Mouse (Mus musculus): ENCODE measurements around the gene Gm42791.

Gene Gm42791

DNA sequence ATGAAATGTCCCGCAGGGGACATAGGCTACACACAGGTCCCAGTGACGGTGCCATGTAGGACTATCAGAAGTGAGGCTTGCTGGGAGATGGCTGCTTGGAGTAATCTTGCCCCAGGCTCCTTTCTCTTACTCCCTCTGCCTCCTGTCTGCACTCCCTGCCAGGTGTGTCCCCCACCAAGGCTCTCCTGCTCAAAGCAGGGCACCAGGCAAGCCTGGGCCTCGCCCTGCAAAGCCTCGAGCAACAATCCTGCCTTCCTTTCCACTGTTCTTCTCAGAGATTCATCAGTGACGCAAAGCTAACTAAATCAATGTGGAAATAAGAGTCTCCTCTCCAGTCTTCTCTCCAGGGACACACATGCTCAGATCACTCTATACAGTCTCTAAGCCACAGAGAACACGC is 78.2 kb downstream of the Gm42791 start:
- DNase-seq = no peak

DNA sequence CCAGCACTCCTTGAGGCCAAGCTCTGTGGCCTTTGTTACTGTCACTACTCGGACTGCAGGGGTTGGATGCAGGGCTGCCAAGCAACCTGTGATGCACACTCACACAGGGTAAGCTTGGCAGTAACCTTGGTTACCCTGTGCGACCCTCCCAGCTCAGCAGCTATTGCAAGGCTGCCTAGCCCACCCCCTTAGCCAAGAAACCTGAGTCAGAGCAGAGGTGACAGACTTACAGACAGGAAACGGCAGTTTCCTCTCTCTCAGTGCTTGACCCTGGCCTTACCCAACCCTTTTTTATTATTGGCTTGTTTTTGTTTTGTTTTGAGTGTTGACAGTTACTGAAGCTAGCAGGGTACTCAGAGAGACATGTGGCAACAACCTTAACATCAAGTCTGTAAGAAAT is 82.7 kb downstream of the Gm42791 start:
- DNase-seq = no peak

DNA sequence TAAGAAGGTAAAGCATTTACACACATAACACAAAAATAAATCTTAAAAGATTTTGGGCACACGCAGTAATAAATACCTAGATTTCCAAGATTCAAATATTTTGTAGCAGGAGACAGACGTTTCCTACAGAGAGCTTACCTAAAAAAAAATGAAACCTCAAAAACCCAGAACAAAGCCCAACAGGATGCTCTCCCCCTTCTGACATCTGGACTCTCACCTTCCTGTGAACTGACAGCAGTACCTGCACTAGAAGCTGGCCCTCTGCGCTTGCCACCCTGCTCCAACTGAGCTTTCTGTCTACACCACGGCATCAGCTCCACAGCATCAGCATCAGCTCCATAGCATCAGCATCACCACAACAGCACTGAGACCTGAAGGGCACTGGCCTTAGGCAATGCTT is 84.9 kb downstream of the Gm42791 start:
- no peak for DNase-seq

DNA sequence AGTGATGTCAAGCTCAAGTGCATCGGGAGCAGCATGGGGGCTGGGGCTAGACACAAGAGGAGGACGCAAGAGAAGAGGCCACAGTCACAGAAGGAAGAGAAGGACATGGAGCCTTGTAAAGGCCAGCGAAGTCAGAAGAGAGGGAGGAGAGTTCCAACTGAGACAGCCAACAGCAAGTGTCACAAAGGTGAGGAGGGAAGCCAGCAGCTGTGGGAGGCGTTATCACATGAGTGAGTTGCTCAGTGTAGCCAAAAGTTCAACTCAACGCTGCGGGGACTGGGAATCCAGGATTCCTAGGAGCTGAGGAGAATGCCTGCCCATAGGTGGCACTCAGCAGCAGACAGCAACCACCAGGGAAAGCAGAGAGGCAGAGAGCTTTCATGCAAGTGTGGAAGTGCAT is 85.5 kb downstream of the Gm42791 start:
- no peak for DNase-seq

DNA sequence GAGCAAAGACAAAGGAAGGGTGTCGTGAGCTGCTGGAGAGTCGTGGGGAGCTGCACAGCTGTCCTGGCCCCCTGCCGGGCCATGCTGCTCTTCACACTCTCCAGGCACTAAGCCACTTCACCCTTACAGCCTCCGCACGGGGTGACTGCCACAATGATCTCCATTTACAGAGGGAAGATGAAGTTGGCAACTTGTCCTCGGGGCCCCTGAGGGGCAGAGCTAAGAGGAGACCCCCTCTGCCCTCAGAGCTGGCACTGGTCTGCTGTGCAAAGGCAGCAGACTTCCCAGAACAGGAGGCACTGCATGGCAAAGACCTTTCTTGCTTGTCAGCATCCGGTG is 85.9 kb downstream of the Gm42791 start:
- DNase-seq = no peak

DNA sequence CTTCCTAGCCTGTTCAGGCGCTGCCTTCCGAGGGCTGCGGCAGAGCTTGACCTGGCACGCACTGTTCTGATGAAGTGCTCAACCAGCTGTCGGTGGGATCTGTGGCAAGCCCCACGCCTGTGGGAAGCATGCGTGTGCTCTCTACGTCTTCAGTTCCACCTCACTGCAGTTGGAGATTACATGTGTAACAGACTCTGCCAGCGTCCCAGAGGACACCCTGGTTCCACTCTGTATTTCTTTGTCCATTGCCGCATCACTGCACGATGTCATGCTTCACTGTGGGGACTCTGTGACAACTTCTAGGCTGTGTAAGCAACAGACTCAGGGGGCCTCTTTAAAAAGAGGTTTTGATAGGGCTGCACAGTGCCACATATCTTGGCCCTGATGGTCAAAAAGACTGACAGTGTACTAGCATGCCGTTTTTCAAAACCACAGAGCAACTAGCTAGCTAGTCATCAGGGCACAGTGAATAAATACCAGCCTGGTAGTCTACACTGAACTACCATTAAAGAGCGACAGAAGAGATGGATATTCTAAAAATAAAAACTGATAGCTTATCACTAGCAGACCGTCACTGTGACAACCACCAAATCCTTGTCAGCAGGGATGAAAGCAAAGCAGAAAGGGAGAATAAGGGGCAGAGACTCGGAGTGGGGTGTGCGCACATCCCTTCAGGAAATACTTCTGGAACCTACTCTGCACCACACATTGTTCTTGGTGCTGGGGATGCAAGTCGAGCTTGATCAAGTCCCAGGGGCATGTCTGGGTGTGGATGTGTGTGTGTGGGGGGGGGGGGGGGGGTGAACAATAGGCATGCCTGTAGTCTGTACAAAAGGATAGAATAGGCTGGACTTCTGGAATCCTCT is 86.5 kb downstream of the Gm42791 start:
- DNase-seq = no peak

DNA sequence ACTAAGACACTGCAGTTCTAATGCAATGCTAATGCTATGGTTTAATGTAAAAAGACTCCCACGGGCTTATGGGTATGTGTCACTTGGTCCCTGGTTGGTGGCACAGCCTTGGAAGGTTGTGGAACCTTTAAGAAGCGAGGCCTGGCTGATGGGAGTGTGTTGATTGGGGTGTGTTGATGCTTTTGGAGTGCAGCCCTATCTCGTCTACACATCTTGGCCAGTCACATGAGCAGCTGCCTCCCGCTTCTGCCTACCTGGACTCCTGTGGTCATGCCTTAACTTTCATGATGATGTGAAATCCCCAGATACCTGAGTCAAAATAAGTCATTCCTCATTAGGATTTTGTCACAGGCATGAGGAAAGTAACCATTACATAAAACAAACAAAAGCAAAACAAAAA is 88.6 kb downstream of the Gm42791 start:
- no peak for DNase-seq

DNA sequence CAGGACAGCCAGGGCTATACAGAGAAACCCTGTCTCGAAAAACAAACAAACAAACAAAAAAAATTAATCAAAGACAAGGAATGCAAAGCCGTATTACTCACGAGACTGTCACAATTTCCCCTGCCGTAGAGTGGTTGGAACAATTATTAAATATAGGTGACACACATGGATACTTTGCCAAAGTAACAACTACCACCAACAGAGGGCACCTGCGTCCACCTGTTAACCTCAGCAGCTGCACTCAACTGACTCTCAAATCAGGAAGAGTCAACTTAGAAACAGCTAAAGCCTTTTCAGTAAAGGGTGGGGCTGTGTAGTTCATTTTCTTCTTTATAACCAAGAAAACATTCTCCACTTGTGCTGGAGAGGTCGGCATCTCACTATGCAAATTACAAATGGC is 90.1 kb downstream of the Gm42791 start:
- DNase-seq = peak; percentile 41 to 45

DNA sequence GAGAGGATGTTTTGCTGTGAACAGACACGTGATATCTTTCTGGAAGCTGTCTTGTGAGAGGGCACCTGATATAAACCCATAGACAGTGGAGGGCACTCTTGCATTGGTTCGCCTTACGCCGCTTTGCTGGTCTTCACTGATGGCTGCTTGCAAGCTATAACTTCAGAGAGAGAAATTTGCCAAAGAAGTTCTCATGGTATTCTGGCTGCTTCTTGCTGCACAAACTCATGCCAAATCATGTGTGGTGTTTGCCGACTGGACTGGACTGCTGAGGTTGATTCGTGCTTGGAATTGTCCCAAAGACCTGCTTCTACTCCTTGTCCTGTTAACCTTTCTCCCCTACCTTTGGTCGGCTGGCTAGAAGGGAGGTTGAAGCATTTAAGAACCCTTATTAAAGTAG is 95.6 kb downstream of the Gm42791 start:
- DNase-seq = no peak

DNA sequence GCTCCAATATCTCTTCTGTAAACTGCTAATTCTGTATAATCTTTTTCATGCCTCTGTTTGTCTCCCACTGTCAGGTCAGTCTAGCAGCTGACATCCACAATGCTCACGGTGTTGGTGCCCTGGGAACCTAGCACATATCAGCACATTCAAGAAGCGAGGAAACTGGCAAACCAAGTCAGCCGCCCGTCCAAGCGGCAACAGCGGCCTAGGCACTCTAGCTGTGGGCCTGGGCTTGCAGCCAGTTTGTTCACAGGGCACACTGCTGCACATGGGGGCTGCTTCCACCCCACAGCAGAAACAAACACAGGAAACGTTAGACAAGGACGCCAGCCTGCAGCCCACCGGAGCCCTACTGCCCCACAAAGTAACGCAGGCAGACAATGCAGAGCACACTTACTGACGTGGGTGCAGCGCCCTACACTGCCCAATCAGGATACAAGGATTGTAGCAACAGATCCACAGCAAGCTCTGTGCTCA is 97.0 kb downstream of the Gm42791 start:
- DNase-seq = no peak

DNA sequence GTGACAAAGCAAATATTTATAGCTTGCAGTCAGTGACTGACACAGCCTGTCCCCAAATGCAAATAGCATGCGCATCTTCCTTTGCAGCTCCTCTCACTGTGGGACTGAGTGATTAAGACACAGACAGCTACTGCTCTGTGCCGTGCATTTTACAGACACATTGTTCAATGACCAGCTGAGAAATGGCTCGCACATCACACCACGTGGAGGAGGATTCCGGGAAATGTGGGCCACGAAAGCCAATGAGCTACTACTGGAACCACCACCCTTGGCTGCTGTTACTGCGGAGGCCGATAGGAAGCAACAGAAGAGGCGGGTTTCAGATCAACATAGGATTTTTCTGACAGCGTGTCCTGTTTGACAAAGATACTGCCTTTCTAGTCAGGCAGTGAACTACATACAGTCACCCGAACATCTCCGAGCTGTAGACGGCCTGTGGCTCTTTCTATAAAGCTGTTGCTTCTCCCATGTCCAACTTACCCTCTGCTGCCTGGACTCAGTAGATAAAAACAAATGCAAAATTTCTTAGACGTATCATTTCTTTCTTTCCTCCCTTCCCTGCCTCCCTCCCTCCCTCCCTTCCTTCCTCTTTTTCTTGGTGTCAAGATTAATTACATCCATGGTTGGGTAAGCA is 97.8 kb downstream of the Gm42791 start:
- no peak for DNase-seq

DNA sequence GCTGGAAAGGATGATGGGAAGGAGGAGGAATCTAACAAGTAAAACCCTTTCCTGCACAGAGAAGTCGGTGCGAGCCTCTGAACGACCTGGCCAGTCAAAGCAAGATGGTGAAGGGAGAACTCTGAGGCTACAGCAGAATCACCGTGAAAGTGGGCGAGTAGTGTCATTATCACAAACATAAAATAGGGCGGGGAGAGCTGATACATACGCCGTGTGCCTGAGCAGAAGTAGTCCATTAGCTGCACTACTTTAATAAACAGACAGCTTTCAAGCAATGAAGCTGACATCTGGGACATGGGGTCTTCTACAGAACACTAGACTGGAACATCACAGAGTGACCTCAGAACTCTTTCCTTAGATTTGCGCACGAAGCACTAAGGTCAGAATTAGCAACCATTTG is 98.4 kb downstream of the Gm42791 start:
- DNase-seq = no peak

DNA sequence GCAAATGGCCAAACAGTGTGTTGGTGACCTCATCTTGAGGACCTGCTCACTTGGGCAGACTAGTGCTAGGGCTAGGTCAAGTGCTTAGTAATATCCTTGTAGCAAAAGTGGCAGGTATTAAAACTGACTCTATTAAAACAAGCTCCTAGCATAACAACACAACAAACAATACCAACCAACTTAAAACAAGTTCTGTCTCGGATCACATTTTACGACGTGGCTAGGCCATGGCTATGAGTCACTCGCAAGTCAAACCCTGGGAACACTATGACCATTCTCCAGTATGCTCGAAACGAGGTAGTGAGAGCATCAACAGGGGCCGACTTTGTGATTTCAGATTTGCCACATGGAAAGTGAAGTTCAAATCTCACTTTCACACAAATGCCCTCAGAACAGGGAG is 99.1 kb downstream of the Gm42791 start:
- no peak for DNase-seq

DNA sequence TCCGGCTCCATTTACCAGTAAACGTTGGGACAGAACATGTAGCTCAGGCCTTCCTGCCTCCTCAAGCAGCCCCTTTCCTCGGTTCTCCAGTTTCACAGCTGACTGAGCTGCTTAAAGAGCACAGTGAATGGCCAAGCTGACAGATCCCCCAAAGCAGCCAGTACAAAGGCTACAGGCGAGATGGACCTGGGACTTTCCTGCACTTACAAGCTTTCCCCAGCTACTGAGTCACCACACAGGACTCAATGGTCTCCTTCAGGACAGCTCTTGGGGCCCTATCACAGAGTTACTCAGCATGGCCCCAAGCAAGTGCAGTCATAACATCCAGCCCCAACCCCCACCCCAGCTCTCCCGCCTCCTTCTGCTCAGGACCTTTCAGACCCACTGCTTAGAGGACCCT is 99.9 kb downstream of the Gm42791 start:
- DNase-seq = no peak

DNA sequence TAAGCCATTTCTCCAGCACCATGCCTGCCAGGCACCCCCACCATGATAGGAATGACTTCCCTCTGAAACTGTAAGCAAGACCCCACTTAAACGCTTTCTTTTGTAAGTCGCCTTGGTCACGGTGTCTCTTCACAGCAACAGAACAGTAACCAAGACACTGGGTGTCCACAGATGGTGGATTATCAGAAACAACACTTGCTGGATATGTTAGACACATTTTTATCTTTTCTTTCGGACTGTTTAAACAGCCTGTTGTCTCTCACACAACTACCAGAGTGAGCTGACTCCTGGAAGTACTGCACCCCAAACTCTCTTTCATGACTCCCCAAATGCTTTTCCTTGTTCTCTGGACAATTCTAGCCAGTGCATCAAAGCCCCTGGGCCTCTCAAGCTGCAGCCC is 104.7 kb downstream of the Gm42791 start:
- DNase-seq = no peak

DNA sequence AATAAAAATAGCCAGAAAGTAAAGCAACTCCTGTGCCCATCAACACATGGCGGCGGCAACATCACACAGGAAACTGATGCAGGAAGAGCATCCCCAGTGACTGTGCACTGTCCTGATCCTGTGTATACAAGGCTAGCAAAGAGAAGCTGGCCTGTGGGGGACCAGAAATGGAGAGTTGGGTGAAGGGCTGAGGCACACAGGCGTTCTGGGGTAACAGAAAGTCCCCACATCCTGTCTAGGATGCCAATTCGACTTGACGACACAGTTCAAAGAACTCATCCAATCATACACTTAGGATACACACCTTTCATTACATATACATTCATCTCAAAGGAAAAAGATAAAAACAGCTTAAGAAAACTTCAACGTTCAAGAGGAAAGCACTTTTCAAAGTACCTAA is 106.9 kb downstream of the Gm42791 start:
- DNase-seq = no peak

DNA sequence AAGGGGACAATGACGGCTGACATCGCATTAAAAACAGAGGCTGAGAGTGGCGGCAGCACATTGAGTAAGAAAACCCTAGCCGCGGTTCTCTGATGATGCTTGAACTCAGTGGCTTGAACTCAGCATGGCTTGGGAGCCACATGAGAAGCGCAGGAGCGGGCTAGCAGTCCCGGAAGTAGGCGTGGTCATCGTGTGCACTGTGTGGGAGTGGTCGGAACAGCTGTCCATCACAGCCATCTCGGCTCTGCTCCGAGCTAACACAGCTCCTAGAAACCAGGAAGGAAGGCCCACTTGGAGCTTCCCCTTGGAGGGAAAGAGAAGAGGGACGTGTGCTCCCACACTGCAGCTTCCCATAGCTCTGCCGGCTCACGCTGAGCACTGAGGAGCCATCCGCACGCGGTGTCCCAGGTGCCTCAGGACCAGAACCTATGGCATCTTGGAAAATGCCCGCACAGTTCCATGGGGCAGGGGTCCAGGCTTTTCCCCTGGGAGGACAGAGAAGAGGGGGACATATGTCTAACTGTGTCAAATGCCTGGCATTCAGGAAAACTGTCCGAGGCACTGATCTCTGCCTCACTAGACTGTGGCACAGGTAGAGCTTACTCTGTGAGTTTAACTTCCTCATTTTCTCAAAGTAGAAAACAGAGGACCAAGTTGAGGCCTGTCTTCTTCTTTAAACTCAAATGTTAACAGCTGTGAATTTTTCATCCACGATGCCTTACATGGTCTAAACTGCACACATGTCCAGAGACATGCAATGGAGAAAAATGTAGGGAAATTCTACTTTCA is 108.9 kb downstream of the Gm42791 start:
- DNase-seq = no peak

DNA sequence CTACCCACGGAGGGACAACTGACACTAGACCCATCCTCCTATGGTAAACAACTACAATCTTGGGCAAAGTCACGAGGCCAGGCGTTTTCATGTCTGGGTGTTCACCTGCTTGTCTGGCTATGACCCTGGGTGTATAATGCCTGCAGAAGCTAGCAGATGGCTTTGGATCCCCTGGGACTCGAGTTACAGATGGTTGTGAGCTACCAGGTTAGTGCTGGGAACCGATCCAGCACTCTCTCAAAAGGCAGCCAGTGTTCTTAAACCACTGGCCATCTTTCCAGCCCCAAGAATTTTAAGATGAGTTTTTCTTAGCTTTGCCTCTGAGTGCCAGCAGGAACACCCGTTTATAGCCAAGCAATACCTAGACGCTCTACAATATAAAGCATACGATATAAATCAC is 111.3 kb downstream of the Gm42791 start:
- no peak for DNase-seq

DNA sequence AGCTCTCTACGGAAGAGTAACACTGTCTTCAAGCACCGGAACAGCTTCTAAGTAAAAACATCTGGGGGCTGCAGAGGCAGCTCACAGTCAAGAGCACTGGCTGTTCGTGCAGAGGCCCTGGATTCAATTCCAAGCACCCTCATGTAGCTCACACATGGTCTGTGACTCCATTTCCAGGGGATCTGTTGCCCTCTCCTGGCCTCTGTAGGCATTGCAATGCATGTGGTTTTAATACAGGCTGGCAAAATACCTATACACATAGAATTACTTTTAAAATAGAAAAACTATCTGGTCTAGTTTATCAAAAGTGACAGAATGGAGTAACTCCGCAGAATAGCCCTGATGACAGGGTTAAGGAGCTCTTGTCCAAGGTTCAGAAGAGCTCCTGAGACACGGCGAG is 115.7 kb downstream of the Gm42791 start:
- DNase-seq = peak in 1 of 2 experiments; percentile 12

DNA sequence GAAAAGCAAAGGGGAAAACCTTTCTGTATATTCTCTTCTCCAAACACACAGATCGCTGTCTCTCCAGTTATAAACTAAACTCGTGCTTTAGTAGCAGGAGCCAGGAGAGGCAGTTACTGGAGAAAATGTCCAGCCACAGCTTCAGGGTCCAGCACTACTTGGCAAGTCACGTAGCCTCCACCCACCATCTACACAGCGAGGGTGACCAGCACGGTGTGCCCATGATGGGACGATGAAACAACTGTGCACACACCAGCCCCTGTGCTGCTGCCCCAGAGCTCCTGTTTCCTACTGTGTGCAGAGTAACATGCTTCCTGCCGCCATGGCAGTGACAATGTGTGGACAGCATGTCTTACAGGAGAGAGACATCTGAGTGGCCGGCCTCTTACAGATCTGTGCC is 121.8 kb downstream of the Gm42791 start:
- no peak for DNase-seq

DNA sequence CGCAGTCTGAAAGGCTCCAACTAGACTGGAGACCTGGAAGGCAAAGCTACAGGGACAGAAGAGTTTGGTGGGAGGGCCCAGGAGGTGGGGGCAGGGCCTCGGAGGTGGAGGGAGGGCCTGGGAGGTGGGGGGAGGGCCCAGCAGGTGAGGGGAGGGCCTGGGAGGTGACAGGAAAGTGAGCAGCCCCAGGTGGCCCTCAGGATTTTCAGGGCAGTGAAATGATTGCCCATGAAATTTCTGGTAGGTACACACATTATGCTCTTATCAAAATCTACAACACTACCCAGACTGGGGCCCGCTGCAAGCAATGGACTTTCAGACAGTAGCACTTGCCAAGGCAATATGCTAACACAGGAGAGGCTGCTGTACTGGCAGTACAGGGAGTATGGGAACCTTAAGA is 125.4 kb downstream of the Gm42791 start:
- no peak for DNase-seq

DNA sequence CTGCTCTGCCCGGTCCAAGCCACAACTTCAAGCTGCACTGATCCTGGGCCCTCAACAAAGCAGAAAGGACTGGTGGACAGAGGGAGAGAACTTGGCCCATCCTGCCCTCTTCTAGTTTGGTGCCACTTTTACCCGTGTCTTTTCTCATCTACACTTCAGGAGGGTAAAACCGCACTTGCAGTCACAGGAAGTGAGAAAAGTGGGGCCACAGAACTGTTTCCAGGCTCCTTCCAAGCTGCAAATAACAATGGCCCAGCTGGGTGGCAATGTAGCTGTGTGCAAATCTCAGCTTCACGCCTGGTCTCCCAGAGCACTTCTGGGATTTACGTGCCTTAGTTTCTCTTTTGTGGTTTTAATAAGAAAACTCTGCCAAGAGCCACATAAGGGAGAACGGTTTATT is 127.2 kb downstream of the Gm42791 start:
- no peak for DNase-seq

DNA sequence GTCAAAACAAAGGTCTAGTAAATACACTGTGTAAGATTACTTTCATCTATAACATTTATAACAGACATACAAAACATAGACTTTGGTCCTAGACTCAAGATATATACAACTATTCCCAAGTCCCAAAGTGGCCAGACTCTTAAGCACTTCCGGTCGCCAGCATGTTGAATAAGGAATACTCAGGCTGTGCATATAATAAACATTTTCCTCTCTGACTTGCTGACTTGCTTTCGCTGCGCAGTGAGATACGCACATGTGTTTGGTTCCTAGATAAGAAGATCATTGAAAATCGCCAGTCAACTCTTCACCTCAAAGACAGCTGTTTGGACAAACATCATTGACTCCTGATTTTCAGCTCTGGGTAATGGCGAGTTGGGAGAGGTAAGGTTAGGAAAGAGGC is 127.8 kb downstream of the Gm42791 start:
- DNase-seq = no peak

DNA sequence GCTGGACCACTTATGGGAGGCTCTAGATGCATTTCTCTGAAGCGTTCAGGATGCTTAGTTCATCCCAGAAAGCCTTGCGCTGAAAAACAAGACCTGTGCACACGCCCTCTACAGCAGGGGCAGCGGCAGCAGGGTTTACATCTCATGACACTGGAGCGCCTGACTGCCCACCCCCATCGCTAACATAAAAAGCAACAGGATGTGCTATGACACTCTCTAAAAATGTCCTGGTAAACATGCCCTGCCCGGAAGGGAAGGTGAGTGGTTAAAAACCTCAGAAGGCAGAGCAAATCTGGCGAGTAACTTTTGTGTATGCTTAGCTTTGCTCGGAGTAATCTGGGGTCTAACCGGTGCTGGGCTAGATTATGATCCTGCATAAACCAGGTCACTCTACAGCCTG is 128.4 kb downstream of the Gm42791 start:
- DNase-seq = no peak

All from cerebellum, postnatal 36 days (tissue).